Mouse (Mus musculus) testis, adult 2 months (tissue): Measurements from ENCODE around the gene Rtn2.
A peak's percentile ranks its signal among the peaks of the same experiment; 100 is the strongest.

Source experiments
- CTCF ChIP-seq: fragments of 200-500 bp; IDR thresholded peaks from 2 replicates; pipeline ENCODE4 v1.5.1; 2012; ENCODE audit warnings: low read depth, mild to moderate bottlenecking, inconsistent platforms, low read length, moderate library complexity; ENCODE audit not compliant: control insufficient read depth, insufficient read depth, insufficient replicate concordance
- POLR2A ChIP-seq: fragments of 200-500 bp; IDR thresholded peaks from 2 replicates; pipeline ENCODE4 v1.6.1; 2012; ENCODE audit warnings: low read depth, mild to moderate bottlenecking, inconsistent platforms, low read length, moderate library complexity; ENCODE audit not compliant: control insufficient read depth

DNA sequence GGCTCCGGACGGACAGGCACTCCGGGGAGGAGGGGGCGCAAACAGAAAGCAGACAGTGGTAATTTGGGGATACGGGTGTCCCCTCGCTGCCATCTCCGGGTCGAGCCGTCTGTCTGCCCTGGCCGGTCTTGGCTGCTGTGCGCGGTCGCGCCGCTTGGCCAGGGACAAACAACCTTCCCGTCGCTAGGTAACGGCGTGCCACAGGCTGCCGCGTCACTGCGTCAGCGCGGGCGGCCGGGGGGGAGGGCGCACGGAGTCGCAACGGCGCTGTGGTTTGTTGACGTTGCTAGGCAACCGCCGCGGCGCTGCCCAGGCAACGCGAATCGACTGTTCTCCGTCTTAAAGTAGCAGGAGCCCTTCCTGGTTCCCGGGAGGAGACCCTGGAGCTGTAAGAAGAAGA lies 37.5 kb downstream of the Rtn2 start:
- TF ChIP-seq CTCF = no peak
- TF ChIP-seq POLR2A = peak; percentile 68; the same call in 1 of the 2 replicates
